Mouse (Mus musculus): ENCODE data around the gene Ugt1a10.

GRCm38 (mm10) chr1:88213061-88213460 lies 157.9 kb downstream of the Ugt1a10 start:
- TF ChIP-seq CTCF (IDR thresholded peaks at IDR 0.05; ENCODE audit: borderline replicate concordance, extremely low read depth, insufficient read depth, insufficient read length) = no peak
- TF ChIP-seq POLR2A (IDR thresholded peaks at IDR 0.05; ENCODE audit: borderline replicate concordance, extremely low read depth, insufficient read depth, insufficient read length, poor library complexity, severe bottlenecking) = no peak

Data from brain, embryonic 14.5 days (tissue).